Mouse (Mus musculus): ENCODE data around the gene Gmpr. TPM values are rescaled to one million over a fixed set of nuclear protein-coding genes. Genes with fewer than 3 reads are reported as not detected.

The Gmpr gene
- polyA plus RNA-seq, 1 experiment: 7.6 TPM

GRCm38 (mm10) chr13:45569932-45570331 is 62.7 kb downstream of the Gmpr start:
- H3K9ac ChIP-seq (ENCODE audit: low read depth, poor library complexity, severe bottlenecking): no peak overlapping the region
- no peaks in the 10 kb centered on the region for H3K4me1 ChIP-seq (ENCODE audit: control insufficient read depth, insufficient read depth, low read length)
- H3K27me3 ChIP-seq (ENCODE audit: control insufficient read depth, insufficient read depth, low read length, poor library complexity, severe bottlenecking): no peaks in the 10 kb centered on the region
- TF ChIP-seq EP300 (IDR thresholded peaks at IDR 0.05; ENCODE audit: insufficient read depth, low read depth, low read length) (no peak), CTCF (IDR thresholded peaks at IDR 0.05; ENCODE audit: low read depth, low read length) (no peak)
- no peak overlapping the region for H3K27ac ChIP-seq (ENCODE audit: insufficient read depth, low read length)
- no peaks in the 10 kb centered on the region for H3K36me3 ChIP-seq (ENCODE audit: control insufficient read depth, insufficient read depth, low read length, poor library complexity, severe bottlenecking)
- no peaks in the 10 kb centered on the region for H3K9me3 ChIP-seq (replicated peaks; ENCODE audit: control insufficient read depth, insufficient read depth, low read length, poor library complexity, severe bottlenecking)
- no peak overlapping the region for H3K4me3 ChIP-seq (ENCODE audit: low read depth, low read length)

- no peaks in the 10 kb centered on the region for H3K36me3 ChIP-seq (ENCODE audit: control insufficient read depth, insufficient read depth, low read length, poor library complexity, severe bottlenecking)
These were observed 64.6 kb downstream of the Gmpr start for GRCm38 (mm10) chr13:45571795-45572262.

GRCm38 (mm10) chr13:45572768-45573167 is 65.5 kb downstream of the Gmpr start:
- H3K9me3 ChIP-seq (replicated peaks; ENCODE audit: control insufficient read depth, insufficient read depth, low read length, poor library complexity, severe bottlenecking): no peaks in the 10 kb centered on the region
- TF ChIP-seq POLR2A (IDR thresholded peaks at IDR 0.05; ENCODE audit: insufficient read depth, low read length): no peak
- peak; percentile 66 for TF ChIP-seq CTCF (IDR thresholded peaks at IDR 0.05; ENCODE audit: low read depth, low read length)
- no peak for TF ChIP-seq EP300 (IDR thresholded peaks at IDR 0.05; ENCODE audit: insufficient read depth, low read depth, low read length)
- H3K4me3 ChIP-seq (ENCODE audit: low read depth, low read length): no peak overlapping the region
- no peaks in the 10 kb centered on the region for H3K4me1 ChIP-seq (ENCODE audit: control insufficient read depth, insufficient read depth, low read length)
- no peak overlapping the region for H3K27ac ChIP-seq (ENCODE audit: insufficient read depth, low read length)
- no peaks in the 10 kb centered on the region for H3K27me3 ChIP-seq (ENCODE audit: control insufficient read depth, insufficient read depth, low read length, poor library complexity, severe bottlenecking)
- H3K9ac ChIP-seq (ENCODE audit: low read depth, poor library complexity, severe bottlenecking): no peak overlapping the region
- H3K36me3 ChIP-seq (ENCODE audit: control insufficient read depth, insufficient read depth, low read length, poor library complexity, severe bottlenecking): no peaks in the 10 kb centered on the region

More at GRCm38 (mm10) chr13:45571795-45572262, 64.6 kb downstream of the Gmpr start:
- Histone ChIP-seq H3K27me3 (ENCODE audit: control insufficient read depth, insufficient read depth, low read length, poor library complexity, severe bottlenecking) (no peaks in the 10 kb centered on the region), H3K4me3 (ENCODE audit: low read depth, low read length) (no peak overlapping the region), H3K9ac (ENCODE audit: low read depth, poor library complexity, severe bottlenecking) (no peak overlapping the region), H3K27ac (ENCODE audit: insufficient read depth, low read length) (no peak overlapping the region), H3K4me1 (ENCODE audit: control insufficient read depth, insufficient read depth, low read length) (no peaks in the 10 kb centered on the region), H3K9me3 (replicated peaks; ENCODE audit: control insufficient read depth, insufficient read depth, low read length, poor library complexity, severe bottlenecking) (no peaks in the 10 kb centered on the region)
- TF ChIP-seq EP300 (IDR thresholded peaks at IDR 0.05; ENCODE audit: insufficient read depth, low read depth, low read length) (no peak), CTCF (IDR thresholded peaks at IDR 0.05; ENCODE audit: low read depth, low read length) (peak; percentile 90)

- Histone ChIP-seq H3K27me3 (ENCODE audit: control insufficient read depth, insufficient read depth, low read length, poor library complexity, severe bottlenecking) (no peaks in the 10 kb centered on the region), H3K27ac (ENCODE audit: insufficient read depth, low read length) (no peak overlapping the region), H3K4me3 (ENCODE audit: low read depth, low read length) (no peak overlapping the region), H3K9ac (ENCODE audit: low read depth, poor library complexity, severe bottlenecking) (no peak overlapping the region), H3K36me3 (ENCODE audit: control insufficient read depth, insufficient read depth, low read length, poor library complexity, severe bottlenecking) (no peaks in the 10 kb centered on the region), H3K4me1 (ENCODE audit: control insufficient read depth, insufficient read depth, low read length) (no peaks in the 10 kb centered on the region), H3K9me3 (replicated peaks; ENCODE audit: control insufficient read depth, insufficient read depth, low read length, poor library complexity, severe bottlenecking) (no peaks in the 10 kb centered on the region)
- no peak for TF ChIP-seq POLR2A (IDR thresholded peaks at IDR 0.05; ENCODE audit: insufficient read depth, low read length)
- no peak for TF ChIP-seq EP300 (IDR thresholded peaks at IDR 0.05; ENCODE audit: insufficient read depth, low read depth, low read length)
- TF ChIP-seq CTCF (IDR thresholded peaks at IDR 0.05; ENCODE audit: low read depth, low read length): no peak
These were observed 68.9 kb downstream of the Gmpr start for GRCm38 (mm10) chr13:45576185-45576584.

- no peaks in the 10 kb centered on the region for H3K9me3 ChIP-seq (replicated peaks; ENCODE audit: control insufficient read depth, insufficient read depth, low read length, poor library complexity, severe bottlenecking)
- H3K27ac ChIP-seq (ENCODE audit: insufficient read depth, low read length): no peak overlapping the region
- TF ChIP-seq EP300 (IDR thresholded peaks at IDR 0.05; ENCODE audit: insufficient read depth, low read depth, low read length) (no peak), CTCF (IDR thresholded peaks at IDR 0.05; ENCODE audit: low read depth, low read length) (no peak), POLR2A (IDR thresholded peaks at IDR 0.05; ENCODE audit: insufficient read depth, low read length) (no peak)
These were observed 70.1 kb downstream of the Gmpr start for GRCm38 (mm10) chr13:45577366-45577765.

GRCm38 (mm10) chr13:45577784-45578183 is 70.5 kb downstream of the Gmpr start:
- no peaks in the 10 kb centered on the region for H3K36me3 ChIP-seq (ENCODE audit: control insufficient read depth, insufficient read depth, low read length, poor library complexity, severe bottlenecking)
- H3K4me1 ChIP-seq (ENCODE audit: control insufficient read depth, insufficient read depth, low read length): no peaks in the 10 kb centered on the region
- no peak overlapping the region for H3K27ac ChIP-seq (ENCODE audit: insufficient read depth, low read length)
- TF ChIP-seq POLR2A (IDR thresholded peaks at IDR 0.05; ENCODE audit: insufficient read depth, low read length) (no peak), EP300 (IDR thresholded peaks at IDR 0.05; ENCODE audit: insufficient read depth, low read depth, low read length) (no peak), CTCF (IDR thresholded peaks at IDR 0.05; ENCODE audit: low read depth, low read length) (no peak)
- H3K9ac ChIP-seq (ENCODE audit: low read depth, poor library complexity, severe bottlenecking): no peak overlapping the region
- no peak overlapping the region for H3K4me3 ChIP-seq (ENCODE audit: low read depth, low read length)
- no peaks in the 10 kb centered on the region for H3K9me3 ChIP-seq (replicated peaks; ENCODE audit: control insufficient read depth, insufficient read depth, low read length, poor library complexity, severe bottlenecking)
- no peaks in the 10 kb centered on the region for H3K27me3 ChIP-seq (ENCODE audit: control insufficient read depth, insufficient read depth, low read length, poor library complexity, severe bottlenecking)

More at GRCm38 (mm10) chr13:45577366-45577765, 70.1 kb downstream of the Gmpr start:
- Histone ChIP-seq H3K27me3 (ENCODE audit: control insufficient read depth, insufficient read depth, low read length, poor library complexity, severe bottlenecking) (no peaks in the 10 kb centered on the region), H3K4me3 (ENCODE audit: low read depth, low read length) (no peak overlapping the region), H3K36me3 (ENCODE audit: control insufficient read depth, insufficient read depth, low read length, poor library complexity, severe bottlenecking) (no peaks in the 10 kb centered on the region), H3K9ac (ENCODE audit: low read depth, poor library complexity, severe bottlenecking) (no peak overlapping the region), H3K4me1 (ENCODE audit: control insufficient read depth, insufficient read depth, low read length) (no peaks in the 10 kb centered on the region)
